Mouse (Mus musculus): Measurements from ENCODE around the gene Fcrl1. TPM values are rescaled to one million over a fixed set of nuclear protein-coding genes. Genes with fewer than 3 reads are reported as not detected.

Gene Fcrl1
- polyA plus RNA-seq, 1 experiment: 0.76 TPM

DNA sequence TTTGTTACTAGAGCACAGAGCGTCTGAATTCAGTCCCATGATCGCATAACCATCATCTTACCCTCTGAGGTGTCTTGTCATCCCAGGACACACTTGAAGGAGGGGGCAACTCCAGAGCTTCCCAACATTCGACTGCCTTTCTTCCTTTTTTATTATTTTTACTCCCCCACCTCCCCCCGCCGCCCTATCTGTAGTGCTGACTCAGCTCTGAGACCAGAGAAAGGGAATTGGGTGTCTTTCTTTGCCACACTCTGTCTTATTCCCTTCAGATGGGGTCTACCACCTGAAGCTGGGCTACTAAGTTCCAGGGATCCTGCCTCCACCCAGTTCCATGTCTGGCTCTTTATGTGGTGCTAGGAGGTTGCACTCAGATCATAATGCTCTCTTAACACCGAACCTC lies 34.4 kb downstream of the Fcrl1 start:
- DNase-seq (ENCODE audit: low read depth): no peak

DNA sequence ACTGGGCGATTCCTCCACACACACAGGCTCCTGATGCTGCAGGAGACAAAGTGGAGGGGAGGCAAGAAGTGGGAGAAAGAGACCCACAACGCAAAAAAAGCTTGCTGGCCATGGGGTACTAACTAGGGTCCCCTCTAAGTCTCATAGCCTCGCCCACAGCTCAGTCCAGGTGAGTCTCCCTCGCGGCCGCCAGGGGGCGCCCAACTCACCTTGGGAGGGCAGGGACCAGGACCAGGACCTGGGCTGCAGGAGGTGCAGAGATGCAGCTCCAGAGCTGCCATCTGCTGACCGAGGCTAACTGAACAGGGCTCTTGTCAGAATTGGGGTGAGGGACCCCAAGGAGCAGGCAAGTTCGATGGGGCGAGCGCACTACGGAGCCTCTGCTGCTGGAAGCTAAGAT lies 35.0 kb downstream of the Fcrl1 start:
- DNase-seq (ENCODE audit: low read depth): no peak

DNA sequence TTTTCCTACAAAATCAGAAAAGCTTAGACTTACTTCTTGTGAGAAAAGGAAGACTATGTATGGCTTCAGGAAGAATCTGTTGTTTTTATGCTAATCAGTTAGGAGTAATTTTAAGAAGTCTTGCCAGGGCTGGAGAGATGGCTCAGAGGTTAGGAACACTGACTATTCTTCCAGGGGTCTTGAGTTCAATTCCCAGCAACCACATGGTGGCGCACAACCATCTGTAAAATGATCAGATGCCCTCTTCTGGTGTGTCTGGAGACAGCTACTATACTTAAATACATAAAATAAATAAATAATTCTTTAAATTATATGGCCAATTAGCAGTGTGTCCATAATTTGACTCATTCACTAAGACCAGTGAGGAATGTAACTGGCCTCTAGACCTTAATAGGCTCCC lies 44.5 kb downstream of the Fcrl1 start:
- no peak for DNase-seq (ENCODE audit: low read depth)

DNA sequence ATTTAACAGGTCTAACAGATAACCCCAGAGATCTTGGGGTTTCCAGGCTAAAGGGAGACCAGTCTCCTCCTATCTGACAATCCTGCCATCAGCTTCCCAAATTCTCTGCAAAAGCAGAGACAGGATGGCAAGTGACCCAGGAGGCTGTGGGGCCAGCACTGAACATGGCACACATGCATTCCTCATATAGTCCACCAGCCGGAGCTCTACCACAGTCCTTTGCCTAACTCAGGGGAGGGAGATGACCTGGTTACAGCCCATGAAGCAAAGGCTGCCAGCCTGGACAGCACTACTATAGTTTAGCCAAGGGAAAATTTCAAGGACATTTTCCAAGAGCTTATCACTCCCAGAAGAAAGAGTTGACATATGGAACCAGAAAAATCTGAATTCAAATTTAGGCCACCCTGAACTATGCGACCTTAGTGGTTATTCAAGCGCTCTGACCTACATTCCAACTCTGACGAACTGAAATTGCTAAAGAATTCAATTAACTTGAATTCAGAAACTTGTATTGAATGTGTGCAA lies 46.3 kb downstream of the Fcrl1 start:
- no peak for DNase-seq (ENCODE audit: low read depth)

DNA sequence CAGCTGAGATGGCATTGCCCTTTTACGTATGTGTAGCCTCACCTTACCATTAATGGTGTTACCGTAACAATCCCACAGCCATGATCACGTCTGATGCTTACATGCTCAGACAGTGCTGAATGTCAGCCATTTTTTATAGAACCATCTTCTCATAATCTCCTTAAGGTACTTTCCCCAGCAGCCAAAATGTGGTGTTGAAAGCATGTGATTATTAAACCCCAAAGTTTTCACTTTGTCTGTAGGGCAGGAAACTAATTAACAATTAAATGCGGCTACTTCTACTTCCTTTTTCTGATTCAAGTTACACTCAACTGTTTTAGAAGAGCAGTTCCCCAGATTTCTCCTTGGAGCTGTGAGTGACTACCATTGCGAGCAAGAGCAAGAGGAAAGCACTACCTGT lies 59.3 kb downstream of the Fcrl1 start, which contains the start of gene Fcrl5:
TSS of gene Fcrl5 (plus strand) at position 295 of the 400 bp plus-strand sequence.
- no peak for DNase-seq (ENCODE audit: low read depth)

DNA sequence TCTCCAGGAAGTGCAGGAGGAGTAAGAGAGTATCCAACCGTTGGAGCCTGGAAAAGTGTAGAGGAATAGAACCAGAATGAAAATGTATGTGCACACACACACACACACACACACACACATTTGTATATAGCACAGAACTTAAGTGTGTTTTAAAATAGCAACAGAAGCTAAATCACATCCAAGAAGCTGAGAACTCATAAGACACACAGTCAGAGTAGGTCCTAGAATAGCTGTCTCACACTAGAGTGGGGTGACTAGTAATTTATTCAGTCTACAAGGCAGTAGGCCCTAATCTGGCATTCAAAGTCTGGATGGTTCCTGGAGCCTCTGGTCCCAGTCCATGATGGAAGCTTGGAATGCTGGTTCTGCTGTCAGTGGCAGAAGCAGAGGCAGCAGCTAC lies 64.4 kb downstream of the Fcrl1 start:
- no peak for DNase-seq (ENCODE audit: low read depth)

DNA sequence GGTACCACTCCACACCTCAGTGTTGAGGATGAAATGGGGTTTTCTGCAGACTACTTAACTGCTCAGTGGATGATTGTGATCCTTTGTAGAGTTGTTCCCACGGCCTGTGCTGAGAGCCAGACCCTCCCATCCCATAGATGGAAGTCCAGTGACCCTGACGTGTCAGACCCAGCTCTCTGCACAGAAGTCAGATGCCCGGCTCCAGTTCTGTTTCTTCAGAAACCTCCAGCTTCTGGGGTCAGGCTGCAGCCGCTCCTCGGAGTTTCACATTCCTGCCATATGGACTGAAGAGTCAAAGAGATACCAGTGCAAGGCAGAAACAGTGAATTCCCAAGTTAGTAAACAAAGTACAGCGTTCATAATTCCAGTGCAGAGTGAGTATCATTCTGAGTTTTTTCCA lies 67.8 kb downstream of the Fcrl1 start:
- no peak for DNase-seq (ENCODE audit: low read depth)

Other genes with a start within 250 kb of the Fcrl1 start
- 14.4 and 19.6 TPM in 2 replicates for gene Kirrel, start 201.6 kb upstream of the Fcrl1 start, polyA plus RNA-seq (2012; rRNA removed)
- 10.0 and 11.0 TPM in 2 replicates for gene Fcrls, start 112.6 kb upstream of the Fcrl1 start, polyA plus RNA-seq (2012; rRNA removed)
- gene Cd5l, start 18.5 kb upstream of the Fcrl1 start, polyA plus RNA-seq (2012; rRNA removed): 1.8 and 1.9 TPM in 2 replicates
- gene Fcrl5, start 59.4 kb downstream of the Fcrl1 start, polyA plus RNA-seq (2012; rRNA removed): 0.06 and 0.07 TPM in 2 replicates
- 15.8 and 16.5 TPM in 2 replicates for gene Etv3, start 149.0 kb downstream of the Fcrl1 start, polyA plus RNA-seq (2012; rRNA removed)
- gene Arhgef11, start 241.2 kb downstream of the Fcrl1 start, polyA plus RNA-seq (2012; rRNA removed): 26.6 and 31.0 TPM in 2 replicates